Mouse (Mus musculus): ENCODE data around the gene Glyctk.

Gene Glyctk

GRCm38 (mm10) chr9:106148541-106149398 lies 9.2 kb downstream of the Glyctk start:
- in situ Hi-C loops (cut with MboI, MseI), result no loop called here

GRCm38 (mm10) chr9:106147851-106148431 lies 10.0 kb downstream of the Glyctk start:
- in situ Hi-C loops (cut with MboI, MseI), result no loop called here

GRCm38 (mm10) chr9:106147281-106147680 lies 10.7 kb downstream of the Glyctk start:
- in situ Hi-C loops (cut with MboI, MseI), result no loop called here

GRCm38 (mm10) chr9:106145582-106145981 lies 12.4 kb downstream of the Glyctk start:
- in situ Hi-C loops (cut with MboI, MseI), result no loop called here

- in situ Hi-C loops (cut with MboI, MseI), result no loop called here
Observed at GRCm38 (mm10) chr9:106144176-106144575, 13.8 kb downstream of the Glyctk start.

- in situ Hi-C loops (cut with MboI, MseI), result no loop called here
Observed at GRCm38 (mm10) chr9:106141955-106142354, 16.0 kb downstream of the Glyctk start.

GRCm38 (mm10) chr9:106139763-106140162 lies 18.2 kb downstream of the Glyctk start:
- in situ Hi-C loops (cut with MboI, MseI), result no loop called here

GRCm38 (mm10) chr9:106137671-106138216 lies 20.2 kb downstream of the Glyctk start:
- in situ Hi-C loops (cut with MboI, MseI), result no loop called here

- in situ Hi-C loops (cut with MboI, MseI), result no loop called here
Observed at GRCm38 (mm10) chr9:106130250-106130649, 27.7 kb downstream of the Glyctk start.

GRCm38 (mm10) chr9:106129072-106129471 lies 28.9 kb downstream of the Glyctk start:
- in situ Hi-C loops (cut with MboI, MseI), result no loop called here

GRCm38 (mm10) chr9:106126786-106127251 lies 31.1 kb downstream of the Glyctk start:
- in situ Hi-C loops (cut with MboI, MseI), result no loop called here

- in situ Hi-C loops (cut with MboI, MseI), result no loop called here
Observed at GRCm38 (mm10) chr9:106123599-106123998, 34.3 kb downstream of the Glyctk start.

- in situ Hi-C loops (cut with MboI, MseI), result loop anchor here (10.0 kb wide), 1 partner anchor 1024 kb away; no protein-coding TSS in a partner anchor
Observed at GRCm38 (mm10) chr9:106119075-106119474, 38.9 kb downstream of the Glyctk start.

- in situ Hi-C loops (cut with MboI, MseI), result loop anchor here (10.0 kb wide), 1 partner anchor 1021 kb away; no protein-coding TSS in a partner anchor
Observed at GRCm38 (mm10) chr9:106115801-106116424, 42.0 kb downstream of the Glyctk start.

GRCm38 (mm10) chr9:106112770-106113423 lies 45.0 kb downstream of the Glyctk start:
- in situ Hi-C loops (cut with MboI, MseI), result loop anchor here (10.0 kb wide), 1 partner anchor 1018 kb away; no protein-coding TSS in a partner anchor

- in situ Hi-C loops (cut with MboI, MseI), result no loop called here
Observed at GRCm38 (mm10) chr9:106106241-106106640, 51.7 kb downstream of the Glyctk start.

- in situ Hi-C loops (cut with MboI, MseI), result no loop called here
Observed at GRCm38 (mm10) chr9:106104401-106104800, 53.5 kb downstream of the Glyctk start.

Data from regulatory T cell (primary cell).